Mouse (Mus musculus) limb, embryonic 12.5 days (tissue): ENCODE data around the gene Spic. TPM values are rescaled to one million over a fixed set of nuclear protein-coding genes. Genes with fewer than 3 reads are reported as not detected.
A peak's percentile ranks its signal among the peaks of the same experiment; 100 is the strongest.
"Not testable (repeated sequence)": the region's sequence is repeated elsewhere in the genome, so short reads cannot be mapped to it uniquely, and the experiment has no call there.

Source experiments
- ATAC-seq: fragments of 200-750 bp; cut with Nextera tagmentation; 2 replicates; pipeline ENCODE4 v1.8.0; 2017; ENCODE audit warnings: low read depth, moderate TSS enrichment; ENCODE audit not compliant: insufficient number of reproducible peaks, insufficient read depth, low FRiP score, low TSS enrichment
- H3K27ac ChIP-seq: fragments of 300-500 bp; sonication (generic); 2 replicates; pipeline ENCODE4 v1.5.1; 2016; ENCODE audit warnings: mild to moderate bottlenecking, moderate library complexity
- H3K27me3 ChIP-seq: fragments of 300-500 bp; sonication (generic); 2 replicates; pipeline ENCODE4 v1.6.1; 2016; ENCODE audit warnings: mild to moderate bottlenecking, moderate library complexity
- H3K36me3 ChIP-seq: fragments of 300-500 bp; sonication (generic); 2 replicates; pipeline ENCODE4 v1.6.1; 2016; ENCODE audit warnings: mild to moderate bottlenecking, moderate library complexity
- H3K4me1 ChIP-seq: fragments of 300-500 bp; sonication (generic); replicated peaks from 2 replicates; pipeline ENCODE4 v1.6.1; 2016
- H3K4me2 ChIP-seq: fragments of 300-500 bp; sonication (generic); 2 replicates; pipeline ENCODE4 v1.6.1; 2016; ENCODE audit warnings: mild to moderate bottlenecking, moderate library complexity
- H3K4me3 ChIP-seq: fragments of 300-500 bp; sonication (generic); replicated peaks from 2 replicates; pipeline ENCODE4 v1.5.1; 2016; ENCODE audit warnings: mild to moderate bottlenecking
- H3K9ac ChIP-seq: fragments of 300-500 bp; sonication (generic); replicated peaks from 2 replicates; pipeline ENCODE4 v1.6.1; 2016; ENCODE audit warnings: mild to moderate bottlenecking, moderate library complexity
- H3K9me3 ChIP-seq: fragments of 300-500 bp; sonication (generic); 2 replicates; pipeline ENCODE4 v1.6.1; 2016; ENCODE audit warnings: mild to moderate bottlenecking, moderate library complexity
- WGBS: fragments of 180-500 bp; shearing (Covaris S2); methylation state at CpG from one replicate; pipeline ENCODE4 v1.1.7; 2016; 5-methylcytosine and 5-hydroxymethylcytosine counted together
- polyA plus RNA-seq: library from polyadenylated mRNA; unstranded; fragments of >200 nt; fragmentation: Nextera tagmentation; extraction: Ambion mirVana; gene quantifications from 2 replicates; pipeline ENCODE4 v1.2.1, GENCODE M21; 2016

Spic gene
- polyA plus RNA-seq, 1 experiment from 2014 or later = not detected

- H3K4me1 ChIP-seq = no peaks in the 10 kb centered on the region
- no peak overlapping the region for H3K4me2 ChIP-seq
- no peak for ATAC-seq
- no peak overlapping the region for H3K4me3 ChIP-seq
- H3K27me3 ChIP-seq = no peaks in the 10 kb centered on the region
- H3K9me3 ChIP-seq = no peaks in the 10 kb centered on the region
- no peaks in the 10 kb centered on the region for H3K36me3 ChIP-seq
- 77% methylated on average over 4 of the region's 4 CpGs for WGBS
- no peak overlapping the region for H3K27ac ChIP-seq
- H3K9ac ChIP-seq = no peak overlapping the region
These were observed 29.9 kb upstream of the Spic start for GRCm38 (mm10) chr10:88714744-88715143.

- no peaks in the 10 kb centered on the region for H3K4me1 ChIP-seq
- H3K4me3 ChIP-seq = no peak overlapping the region
- no peaks in the 10 kb centered on the region for H3K9me3 ChIP-seq
- 87% methylated on average over 6 of the region's 6 CpGs for WGBS
- ATAC-seq = no peak
- H3K4me2 ChIP-seq = no peak overlapping the region
- no peak overlapping the region for H3K9ac ChIP-seq
- H3K27me3 ChIP-seq = no peaks in the 10 kb centered on the region
- H3K36me3 ChIP-seq = no peaks in the 10 kb centered on the region
- H3K27ac ChIP-seq = no peak overlapping the region
These were observed 27.5 kb upstream of the Spic start for GRCm38 (mm10) chr10:88712359-88712758.

- Histone ChIP-seq H3K27ac (no peak overlapping the region), H3K4me3 (no peak overlapping the region), H3K27me3 (no peaks in the 10 kb centered on the region), H3K9me3 (peaks cover 1% of the 10 kb centered on the region; the same call in 1 of the 2 replicates), H3K4me2 (no peak overlapping the region), H3K36me3 (no peaks in the 10 kb centered on the region), H3K4me1 (no peaks in the 10 kb centered on the region), H3K9ac (no peak overlapping the region)
- WGBS = 63% methylated on average over 10 of the region's 10 CpGs
- no peak for ATAC-seq
These were observed 24.1 kb upstream of the Spic start for GRCm38 (mm10) chr10:88708671-88709523.

GRCm38 (mm10) chr10:88700938-88701337, 16.1 kb upstream of the Spic start:
- no peaks in the 10 kb centered on the region for H3K4me1 ChIP-seq
- no peak overlapping the region for H3K4me3 ChIP-seq
- H3K27ac ChIP-seq = no peak overlapping the region
- 76% methylated on average over 6 of the region's 6 CpGs for WGBS
- no peak overlapping the region for H3K4me2 ChIP-seq
- no peaks in the 10 kb centered on the region for H3K36me3 ChIP-seq
- H3K27me3 ChIP-seq = no peaks in the 10 kb centered on the region
- peaks cover 4% of the 10 kb centered on the region; the same call in 1 of the 2 replicates for H3K9me3 ChIP-seq
- no peak for ATAC-seq
- H3K9ac ChIP-seq = no peak overlapping the region

GRCm38 (mm10) chr10:88682904-88683563, 1.8 kb downstream of the Spic start:
- H3K36me3 ChIP-seq = no peaks in the 10 kb centered on the region
- no peaks in the 10 kb centered on the region for H3K9me3 ChIP-seq
- no peak overlapping the region for H3K4me3 ChIP-seq
- no peak overlapping the region for H3K4me2 ChIP-seq
- no peaks in the 10 kb centered on the region for H3K27me3 ChIP-seq
- no peak overlapping the region for H3K27ac ChIP-seq
- WGBS = 82% methylated on average over 4 of the region's 4 CpGs
- H3K9ac ChIP-seq = no peak overlapping the region
- no peak for ATAC-seq
- no peaks in the 10 kb centered on the region for H3K4me1 ChIP-seq

GRCm38 (mm10) chr10:88672825-88673224, 12.0 kb downstream of the Spic start:
- Histone ChIP-seq H3K9ac (no peak overlapping the region), H3K36me3 (no peaks in the 10 kb centered on the region), H3K4me3 (no peak overlapping the region), H3K27me3 (no peaks in the 10 kb centered on the region), H3K9me3 (no peaks in the 10 kb centered on the region), H3K27ac (no peak overlapping the region), H3K4me2 (no peak overlapping the region), H3K4me1 (no peaks in the 10 kb centered on the region)
- WGBS = 92% methylated on average over 7 of the region's 7 CpGs
- peak; percentile 76; the same call in 1 of the 2 replicates for ATAC-seq

GRCm38 (mm10) chr10:88672123-88672522, 12.7 kb downstream of the Spic start:
- H3K4me3 ChIP-seq = no peak overlapping the region
- ATAC-seq = no peak
- no peak overlapping the region for H3K9ac ChIP-seq
- no peaks in the 10 kb centered on the region for H3K4me1 ChIP-seq
- H3K4me2 ChIP-seq = no peak overlapping the region
- 85% methylated on average over 6 of the region's 6 CpGs for WGBS
- no peaks in the 10 kb centered on the region for H3K9me3 ChIP-seq
- H3K27me3 ChIP-seq = no peaks in the 10 kb centered on the region
- H3K36me3 ChIP-seq = no peaks in the 10 kb centered on the region
- no peak overlapping the region for H3K27ac ChIP-seq

- ATAC-seq = no peak
- WGBS = 44% methylated on average over 1 of the region's 1 CpGs
- no peaks in the 10 kb centered on the region for H3K9me3 ChIP-seq
These were observed 15.1 kb downstream of the Spic start for GRCm38 (mm10) chr10:88669719-88670118.

GRCm38 (mm10) chr10:88663856-88664255, 21.0 kb downstream of the Spic start:
- not testable (repeated sequence) for H3K4me2 ChIP-seq, H3K27ac ChIP-seq, H3K9ac ChIP-seq, H3K9me3 ChIP-seq, ATAC-seq, H3K4me3 ChIP-seq, H3K4me1 ChIP-seq, H3K27me3 ChIP-seq, H3K36me3 ChIP-seq

More at GRCm38 (mm10) chr10:88669719-88670118, 15.1 kb downstream of the Spic start:
- Histone ChIP-seq H3K4me2 (no peak overlapping the region), H3K27ac (no peak overlapping the region), H3K36me3 (no peaks in the 10 kb centered on the region), H3K27me3 (no peaks in the 10 kb centered on the region), H3K4me3 (no peak overlapping the region), H3K4me1 (no peaks in the 10 kb centered on the region), H3K9ac (no peak overlapping the region)

- Histone ChIP-seq H3K4me1 (no peaks in the 10 kb centered on the region), H3K9ac (no peak overlapping the region), H3K27me3 (no peaks in the 10 kb centered on the region), H3K36me3 (no peaks in the 10 kb centered on the region), H3K4me2 (no peak overlapping the region), H3K9me3 (no peaks in the 10 kb centered on the region), H3K4me3 (no peak overlapping the region), H3K27ac (no peak overlapping the region)
- ATAC-seq = no peak
- 88% methylated on average over 4 of the region's 4 CpGs for WGBS
These were observed 25.9 kb downstream of the Spic start for GRCm38 (mm10) chr10:88658918-88659317.

GRCm38 (mm10) chr10:88645448-88645847, 39.4 kb downstream of the Spic start:
- Histone ChIP-seq H3K4me1 (peaks cover 5% of the 10 kb centered on the region; the same call in 1 of the 2 replicates), H3K4me3 (no peak overlapping the region), H3K4me2 (no peak overlapping the region), H3K36me3 (no peaks in the 10 kb centered on the region), H3K9ac (no peak overlapping the region), H3K9me3 (no peaks in the 10 kb centered on the region; the same call in 1 of the 2 replicates), H3K27me3 (no peaks in the 10 kb centered on the region), H3K27ac (no peak overlapping the region)
- WGBS = 41% methylated on average over 5 of the region's 5 CpGs
- ATAC-seq = no peak
